Mouse (Mus musculus): ENCODE measurements at regions not wholly inside any gene's neighbourhood (a gene's known extent, or its start where the extent isn't known, plus 50 kb on each side); places are given as distances from the start of the nearest gene placed in this dataset.

- no peak for DNase-seq (ENCODE audit: low read depth, low spot score)
Observed at GRCm38 (mm10) chr10:100685748-100686147, 95.5 kb downstream of the 1700017N19Rik start.

DNA sequence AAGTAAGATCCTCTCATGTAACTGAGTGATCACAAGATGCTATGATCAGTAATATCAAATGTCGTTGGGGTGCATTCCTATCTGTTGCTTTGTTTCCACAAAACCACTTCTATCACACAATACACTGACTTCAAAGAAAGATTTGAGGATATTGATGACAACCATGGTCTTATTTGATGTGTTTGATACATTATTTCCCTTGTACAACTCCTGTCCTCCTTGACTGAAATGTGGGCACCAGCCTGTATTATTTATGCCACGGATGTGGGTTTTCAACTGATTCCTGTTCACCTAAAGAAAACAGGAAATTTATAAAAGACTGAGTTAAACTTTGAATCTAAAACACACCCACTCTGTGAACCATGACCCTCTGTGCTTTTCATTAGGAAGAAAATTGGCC, 105.7 kb downstream of the 1700017N19Rik start:
- no peak for DNase-seq (ENCODE audit: low read depth, low spot score)

GRCm38 (mm10) chr10:100699206-100699605, 108.9 kb downstream of the 1700017N19Rik start:
- no peak for DNase-seq (ENCODE audit: low read depth, low spot score)

DNA sequence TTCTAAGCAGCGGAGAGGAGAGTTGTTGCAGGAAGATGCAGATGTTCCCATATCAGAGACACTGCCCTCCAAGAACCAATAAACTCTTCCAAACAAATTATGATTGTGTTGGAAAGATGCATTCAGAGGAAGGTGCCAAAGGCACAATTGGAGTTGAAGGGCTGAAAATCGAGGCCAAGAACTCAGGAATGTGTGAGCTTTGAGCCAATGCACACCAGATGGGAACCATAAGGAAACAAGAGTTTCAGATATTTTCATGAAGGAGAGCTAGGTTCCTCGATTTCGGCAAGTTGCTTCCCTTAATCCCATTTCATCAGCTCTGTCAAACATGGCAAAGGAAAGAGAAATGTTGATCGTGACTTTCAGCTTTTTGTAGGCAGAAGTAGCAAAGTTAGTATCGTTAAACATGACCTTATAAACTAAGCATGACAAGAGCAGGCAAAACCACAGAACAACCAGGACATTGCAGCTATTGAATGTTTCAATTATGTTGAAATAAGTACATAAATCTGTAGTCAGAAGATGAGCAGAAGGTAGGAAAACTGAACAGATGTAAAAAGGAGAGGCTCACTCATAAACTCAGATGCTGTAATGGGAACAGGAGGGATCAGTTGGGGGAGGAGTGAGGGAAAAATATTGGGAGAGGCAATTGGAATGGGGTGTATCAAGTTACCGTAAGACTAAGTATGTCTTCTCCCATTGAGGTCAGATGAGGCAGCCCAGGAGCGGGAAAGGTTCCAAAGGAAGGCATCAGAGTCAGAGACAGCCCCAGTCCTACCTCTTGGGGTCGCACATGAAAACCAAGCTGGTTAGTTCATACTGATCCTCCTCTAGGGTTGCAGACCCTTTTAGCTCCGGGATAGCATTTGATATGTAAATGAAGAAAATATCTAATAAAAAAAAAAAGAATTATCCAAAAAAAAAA, 110.3 kb downstream of the 1700017N19Rik start:
- no peak for DNase-seq (ENCODE audit: low read depth, low spot score)

GRCm38 (mm10) chr10:100701938-100702337, 111.7 kb downstream of the 1700017N19Rik start:
- no peak for DNase-seq (ENCODE audit: low read depth, low spot score)

DNA sequence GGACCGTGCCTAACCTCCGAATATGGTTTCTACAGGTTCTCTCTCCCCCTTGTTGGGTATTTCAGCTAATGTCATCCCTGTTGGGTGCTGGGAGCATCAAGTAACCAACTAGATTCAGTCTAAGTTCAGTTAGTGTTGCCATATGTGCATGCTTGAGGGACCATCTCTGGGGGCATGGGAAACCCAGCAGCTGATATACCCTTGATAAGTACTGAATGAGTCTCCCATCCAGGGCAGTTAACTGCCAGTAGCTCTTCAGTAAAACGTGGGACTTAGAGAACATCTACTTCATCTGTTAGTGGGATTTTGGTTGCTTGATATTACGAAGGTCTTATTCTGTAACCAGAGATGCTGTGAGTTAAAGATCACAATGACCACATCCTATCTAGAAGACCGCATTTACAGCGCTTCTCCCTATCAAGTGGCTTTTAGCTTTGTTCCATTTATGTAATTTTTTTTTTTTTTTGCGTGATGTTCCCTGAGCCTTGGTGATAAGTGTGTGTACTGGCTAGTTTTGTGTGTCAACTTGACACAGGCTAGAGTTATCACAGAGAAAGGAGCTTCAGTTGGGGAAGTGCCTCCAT, 125.9 kb downstream of the 1700017N19Rik start:
- DNase-seq (ENCODE audit: low read depth, low spot score), result no peak

GRCm38 (mm10) chr10:100718574-100718973, 128.3 kb downstream of the 1700017N19Rik start:
- DNase-seq (ENCODE audit: low read depth, low spot score), result peak; percentile 13

DNA sequence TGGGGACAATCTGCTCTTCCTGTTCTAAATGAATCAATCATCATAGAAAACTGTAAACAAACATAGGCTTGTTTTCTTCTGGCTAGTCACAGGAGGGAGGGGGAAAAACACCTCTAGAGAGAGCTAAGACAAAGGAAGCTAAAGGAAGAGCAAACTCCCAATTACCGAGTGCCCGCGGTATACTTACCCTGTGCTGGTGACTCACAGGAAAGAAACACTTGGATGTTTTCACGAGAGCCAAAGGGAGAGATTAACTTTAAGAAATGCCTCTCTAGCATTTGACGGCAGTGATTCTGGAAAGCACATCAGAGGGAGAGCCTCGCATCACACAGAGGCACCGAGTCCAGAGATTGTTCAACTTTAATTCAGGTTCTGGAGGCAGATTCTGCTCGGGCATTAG, 151.0 kb downstream of the 1700017N19Rik start:
- no peak for DNase-seq (ENCODE audit: low read depth, low spot score)

DNA sequence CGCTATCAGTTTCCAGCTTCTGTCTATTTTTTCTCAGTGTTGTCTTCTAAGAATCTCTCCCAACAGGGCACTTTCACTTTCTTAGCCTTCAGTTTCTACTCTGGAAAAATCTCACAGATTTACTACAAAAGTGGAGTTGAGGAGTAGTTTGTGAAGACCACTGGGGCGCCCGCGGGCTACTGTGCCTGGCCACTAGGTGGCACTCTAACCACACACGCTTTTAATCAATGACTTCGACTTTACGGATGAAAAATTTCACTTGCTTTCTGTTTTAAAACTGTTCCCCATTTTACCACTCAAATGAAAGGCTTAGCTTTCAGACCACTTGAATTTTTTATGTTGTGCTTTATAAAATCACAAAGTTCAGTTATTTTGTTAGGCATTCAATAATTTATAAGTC, 151.8 kb downstream of the 1700017N19Rik start:
- peak; percentile 51 for DNase-seq (ENCODE audit: low read depth, low spot score)

GRCm38 (mm10) chr10:100746151-100746550, 155.9 kb downstream of the 1700017N19Rik start:
- DNase-seq (ENCODE audit: low read depth, low spot score), result no peak

- no peak for DNase-seq (ENCODE audit: low read depth, low spot score)
Observed at GRCm38 (mm10) chr10:100754957-100755356, 164.7 kb downstream of the 1700017N19Rik start.

GRCm38 (mm10) chr10:100774252-100774651, 184.0 kb downstream of the 1700017N19Rik start:
- DNase-seq (ENCODE audit: low read depth, low spot score), result no peak

- no peak for DNase-seq (ENCODE audit: low read depth, low spot score)
Observed at GRCm38 (mm10) chr10:100792166-100792565, 201.9 kb downstream of the 1700017N19Rik start.

DNA sequence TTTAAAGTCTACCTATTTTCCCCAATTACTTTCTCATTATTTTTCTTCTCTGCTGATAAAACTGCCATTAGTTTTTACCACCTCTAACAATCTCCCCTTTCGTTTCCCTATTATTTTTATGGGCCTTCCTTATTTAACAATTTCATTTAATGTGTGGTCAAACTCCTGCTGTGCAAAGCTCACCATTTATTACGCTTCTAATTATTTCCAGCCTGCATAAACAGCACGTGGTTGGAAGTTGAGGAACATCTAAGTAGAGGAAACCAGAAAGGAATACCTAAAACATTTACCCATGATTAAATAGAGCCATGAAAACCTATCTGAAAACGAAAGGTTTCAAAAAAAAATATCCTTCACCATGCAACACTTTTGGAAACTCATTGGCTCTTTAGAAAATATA, 202.3 kb downstream of the 1700017N19Rik start:
- peak; percentile 13 for DNase-seq (ENCODE audit: low read depth, low spot score)

DNA sequence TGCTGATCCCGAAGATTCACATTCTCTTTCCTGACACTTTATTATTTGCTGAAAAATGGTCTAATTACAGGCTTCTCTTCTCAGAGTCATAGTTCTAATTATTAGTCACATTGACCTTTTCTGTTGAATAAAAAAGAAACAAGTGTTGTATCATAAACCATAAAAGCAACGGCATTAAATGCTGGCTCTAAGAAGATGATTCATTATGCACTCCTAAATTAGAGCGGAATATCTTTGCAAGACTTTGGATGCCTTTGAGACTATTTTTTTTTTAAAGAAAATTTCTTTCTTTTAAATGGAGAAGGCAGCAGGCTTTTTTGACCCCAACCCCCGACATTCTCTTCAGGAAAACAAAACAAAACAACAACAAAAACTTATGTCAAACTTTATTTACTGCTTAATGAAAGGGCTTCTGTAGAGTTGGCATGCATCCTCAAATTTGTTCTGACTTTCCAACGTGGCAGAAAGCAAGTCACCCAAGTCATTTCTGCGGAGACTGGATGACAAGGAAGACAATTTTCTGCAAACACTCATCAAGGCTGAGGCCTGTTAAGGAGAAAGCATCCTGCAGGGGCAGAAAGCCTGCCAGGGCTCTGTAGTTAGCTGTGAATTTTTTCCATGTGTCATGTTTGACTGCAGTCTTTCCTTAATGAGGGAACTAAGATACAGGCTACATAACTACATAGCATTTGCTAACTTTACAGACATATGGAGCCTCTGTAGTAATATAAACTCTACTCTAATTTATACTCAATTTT, 205.1 kb downstream of the 1700017N19Rik start:
- DNase-seq (ENCODE audit: low read depth, low spot score), result no peak

DNA sequence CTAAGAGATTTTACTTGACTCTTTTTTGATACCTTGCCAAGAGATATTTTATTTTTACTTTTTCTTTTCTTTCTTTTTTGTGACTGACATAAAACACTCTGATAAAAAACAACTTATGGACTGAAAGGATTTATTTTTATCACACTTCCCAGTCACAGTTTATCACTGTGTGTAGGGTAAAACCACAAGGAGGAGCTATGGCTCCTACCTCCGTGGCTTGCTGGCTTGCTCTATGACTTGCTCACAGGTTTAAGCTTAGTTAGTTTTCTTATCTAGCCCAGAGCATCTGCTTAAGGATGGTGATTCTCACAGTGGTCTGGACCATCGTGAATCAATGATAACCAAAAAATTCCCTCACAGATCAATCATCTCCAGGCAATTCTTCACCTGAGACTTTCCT, 221.4 kb downstream of the 1700017N19Rik start:
- no peak for DNase-seq (ENCODE audit: low read depth, low spot score)

GRCm38 (mm10) chr10:100834794-100835193, 244.5 kb downstream of the 1700017N19Rik start:
- no peak for DNase-seq (ENCODE audit: low read depth, low spot score)

DNA sequence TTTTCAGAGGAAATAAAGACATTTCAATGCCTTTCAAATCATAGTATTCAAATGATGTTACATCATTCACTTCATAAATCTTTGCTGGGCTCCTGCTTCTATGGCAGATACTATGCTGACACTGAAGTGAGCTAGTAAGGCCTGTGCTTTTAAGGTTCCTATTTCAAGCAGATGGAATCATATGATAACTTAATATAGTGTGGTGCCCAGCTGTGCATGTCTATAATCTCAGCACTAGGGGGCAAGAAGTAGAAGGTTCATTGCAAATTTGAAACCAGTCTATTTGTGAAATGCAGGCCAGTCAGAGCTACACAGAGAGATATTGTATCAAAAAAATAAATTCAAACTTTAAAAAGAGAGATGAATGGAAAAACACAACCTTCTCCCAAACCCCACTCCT, 262.9 kb downstream of the 1700017N19Rik start:
- DNase-seq (ENCODE audit: low read depth, low spot score), result no peak

GRCm38 (mm10) chr10:100856509-100856908, 266.2 kb downstream of the 1700017N19Rik start:
- DNase-seq (ENCODE audit: low read depth, low spot score), result no peak

DNA sequence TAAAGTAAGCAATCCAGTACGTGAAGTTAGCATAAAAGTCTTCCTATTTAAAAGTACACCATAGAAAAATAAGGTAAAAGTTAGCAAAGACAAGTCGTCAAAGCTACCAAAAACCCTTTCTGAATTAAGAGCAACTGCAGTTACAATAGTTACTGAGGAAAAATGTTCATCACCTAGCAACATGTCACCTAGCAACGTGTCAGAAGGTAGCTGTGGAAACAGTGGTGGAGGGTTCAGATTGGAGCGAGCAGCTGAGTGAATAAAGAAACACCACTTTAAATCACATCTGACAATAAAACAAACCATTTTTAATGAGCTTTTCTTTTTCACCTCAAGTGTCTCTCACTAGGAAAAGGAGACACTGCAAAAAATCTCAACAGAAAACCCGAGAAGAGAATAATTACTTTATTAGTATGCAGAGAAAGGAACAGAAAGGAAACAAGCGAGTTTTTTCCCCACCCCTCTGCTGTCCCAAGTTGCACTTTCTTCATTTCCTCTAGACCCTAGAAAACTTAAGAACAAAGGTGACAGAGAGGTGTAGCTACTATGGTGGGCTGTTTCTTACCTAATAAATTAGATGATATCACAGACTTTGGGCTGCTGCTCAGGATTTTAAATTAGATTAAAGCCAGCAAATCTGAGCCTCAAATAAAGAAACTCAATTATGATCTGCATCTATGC, 275.4 kb downstream of the 1700017N19Rik start:
- DNase-seq (ENCODE audit: low read depth, low spot score), result peak; percentile 24

DNA sequence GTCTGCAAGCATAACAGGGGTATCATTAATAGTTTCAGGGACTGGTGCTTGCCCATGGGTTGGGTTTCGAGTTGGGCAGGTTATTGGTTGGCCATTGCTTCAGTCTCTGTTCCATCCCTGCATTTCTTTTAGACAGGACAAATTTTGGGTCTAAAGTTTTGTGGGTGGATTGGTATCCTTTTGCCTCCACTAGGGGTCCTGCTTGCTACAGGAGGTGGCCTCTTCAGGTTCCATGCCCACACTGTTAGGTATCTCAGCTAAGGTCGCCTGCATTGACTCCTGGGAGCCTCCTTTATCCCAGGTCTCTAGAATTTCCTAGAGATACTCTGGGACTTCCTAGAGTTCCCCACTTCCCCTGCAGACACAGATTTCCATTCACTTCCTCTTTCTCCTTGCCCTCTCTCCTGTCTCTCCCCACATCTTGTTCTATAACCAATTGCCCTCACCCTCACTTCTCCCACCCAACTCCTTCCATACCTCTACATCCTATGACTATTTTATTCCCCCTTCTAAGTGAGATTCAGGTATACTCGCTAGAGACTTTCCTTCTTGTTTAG, 278.2 kb downstream of the 1700017N19Rik start:
- DNase-seq (ENCODE audit: low read depth, low spot score), result no peak

Measured in embryo, embryonic 11.5 days (tissue).